Mouse (Mus musculus): ENCODE data around the gene Mdm4. TPM values are rescaled to one million over a fixed set of nuclear protein-coding genes. Genes with fewer than 3 reads are reported as not detected.

Gene Mdm4
- polyA plus RNA-seq, 1 experiment, result 7.4 TPM

GRCm38 (mm10) chr1:133021391-133021790 is 9.0 kb downstream of the Mdm4 start:
- Histone ChIP-seq H3K79me2 (ENCODE audit: control insufficient read depth, insufficient read depth) (peaks cover 89% of the 10 kb centered on the region), H3K27me3 (ENCODE audit: control insufficient read depth, insufficient read depth, insufficient read length) (no peaks in the 10 kb centered on the region), H3K36me3 (ENCODE audit: control insufficient read depth, insufficient read depth) (peaks cover 46% of the 10 kb centered on the region), H3K4me3 (ENCODE audit: insufficient read depth, poor library complexity, severe bottlenecking) (no peak overlapping the region), H3K79me3 (ENCODE audit: low read depth) (peaks cover 73% of the 10 kb centered on the region), H3ac (ENCODE audit: control insufficient read depth, insufficient read length, low read depth) (no peak overlapping the region)
- TF ChIP-seq CTCF (IDR thresholded peaks at IDR 0.05; ENCODE audit: control insufficient read depth, insufficient read depth, insufficient read length), result no peak
- TF ChIP-seq MYOD1 (IDR thresholded peaks at IDR 0.05; ENCODE audit: control insufficient read depth, insufficient read length, low read depth), result no peak
- TF ChIP-seq CEBPB (IDR thresholded peaks at IDR 0.05; ENCODE audit: low read depth), result no peak
- no peak for TF ChIP-seq MAX (IDR thresholded peaks at IDR 0.05)
- TF ChIP-seq USF1 (IDR thresholded peaks at IDR 0.05; ENCODE audit: low read depth), result no peak
- TF ChIP-seq MYOG (IDR thresholded peaks at IDR 0.05; ENCODE audit: control insufficient read depth, extremely low read depth, insufficient read length), result no peak
- no peak for TF ChIP-seq FOSL1 (IDR thresholded peaks at IDR 0.05; ENCODE audit: insufficient read depth, low read length, poor library complexity, severe bottlenecking)

- Histone ChIP-seq H3K4me3 (ENCODE audit: insufficient read depth, poor library complexity, severe bottlenecking) (no peak overlapping the region), H3K79me2 (ENCODE audit: control insufficient read depth, insufficient read depth) (peaks cover 99% of the 10 kb centered on the region), H3ac (ENCODE audit: control insufficient read depth, insufficient read length, low read depth) (no peak overlapping the region), H3K27me3 (ENCODE audit: control insufficient read depth, insufficient read depth, insufficient read length) (no peaks in the 10 kb centered on the region), H3K36me3 (ENCODE audit: control insufficient read depth, insufficient read depth) (peaks cover 57% of the 10 kb centered on the region), H3K79me3 (ENCODE audit: low read depth) (peaks cover 81% of the 10 kb centered on the region)
- no peak for TF ChIP-seq USF1 (IDR thresholded peaks at IDR 0.05; ENCODE audit: low read depth)
- no peak for TF ChIP-seq MYOG (IDR thresholded peaks at IDR 0.05; ENCODE audit: control insufficient read depth, extremely low read depth, insufficient read length)
- no peak for TF ChIP-seq FOSL1 (IDR thresholded peaks at IDR 0.05; ENCODE audit: insufficient read depth, low read length, poor library complexity, severe bottlenecking)
- no peak for TF ChIP-seq CTCF (IDR thresholded peaks at IDR 0.05; ENCODE audit: control insufficient read depth, insufficient read depth, insufficient read length)
- no peak for TF ChIP-seq CEBPB (IDR thresholded peaks at IDR 0.05; ENCODE audit: low read depth)
- no peak for TF ChIP-seq MYOD1 (IDR thresholded peaks at IDR 0.05; ENCODE audit: control insufficient read depth, insufficient read length, low read depth)
- TF ChIP-seq MAX (IDR thresholded peaks at IDR 0.05), result no peak
Observed at GRCm38 (mm10) chr1:133020137-133020894, 10.0 kb downstream of the Mdm4 start.

- Histone ChIP-seq H3ac (ENCODE audit: control insufficient read depth, insufficient read length, low read depth) (no peak overlapping the region), H3K27me3 (ENCODE audit: control insufficient read depth, insufficient read depth, insufficient read length) (no peaks in the 10 kb centered on the region), H3K79me2 (ENCODE audit: control insufficient read depth, insufficient read depth) (peaks cover 99% of the 10 kb centered on the region), H3K36me3 (ENCODE audit: control insufficient read depth, insufficient read depth) (peaks cover 65% of the 10 kb centered on the region), H3K79me3 (ENCODE audit: low read depth) (peaks cover 83% of the 10 kb centered on the region), H3K4me3 (ENCODE audit: insufficient read depth, poor library complexity, severe bottlenecking) (no peak overlapping the region)
- TF ChIP-seq CTCF (IDR thresholded peaks at IDR 0.05; ENCODE audit: control insufficient read depth, insufficient read depth, insufficient read length) (no peak), USF1 (IDR thresholded peaks at IDR 0.05; ENCODE audit: low read depth) (no peak), MYOG (IDR thresholded peaks at IDR 0.05; ENCODE audit: control insufficient read depth, extremely low read depth, insufficient read length) (no peak), MYOD1 (IDR thresholded peaks at IDR 0.05; ENCODE audit: control insufficient read depth, insufficient read length, low read depth) (no peak), CEBPB (IDR thresholded peaks at IDR 0.05; ENCODE audit: low read depth) (no peak), FOSL1 (IDR thresholded peaks at IDR 0.05; ENCODE audit: insufficient read depth, low read length, poor library complexity, severe bottlenecking) (no peak), MAX (IDR thresholded peaks at IDR 0.05) (no peak)
Observed at GRCm38 (mm10) chr1:133019312-133019711, 11.0 kb downstream of the Mdm4 start.

GRCm38 (mm10) chr1:133018580-133018979 is 11.8 kb downstream of the Mdm4 start:
- no peaks in the 10 kb centered on the region for H3K27me3 ChIP-seq (ENCODE audit: control insufficient read depth, insufficient read depth, insufficient read length)
- H3K79me3 ChIP-seq (ENCODE audit: low read depth), result peaks cover 80% of the 10 kb centered on the region
- H3K79me2 ChIP-seq (ENCODE audit: control insufficient read depth, insufficient read depth), result peaks cover 99% of the 10 kb centered on the region
- no peak overlapping the region for H3K4me3 ChIP-seq (ENCODE audit: insufficient read depth, poor library complexity, severe bottlenecking)
- peaks cover 73% of the 10 kb centered on the region for H3K36me3 ChIP-seq (ENCODE audit: control insufficient read depth, insufficient read depth)
- TF ChIP-seq FOSL1 (IDR thresholded peaks at IDR 0.05; ENCODE audit: insufficient read depth, low read length, poor library complexity, severe bottlenecking), result no peak
- TF ChIP-seq USF1 (IDR thresholded peaks at IDR 0.05; ENCODE audit: low read depth), result no peak
- no peak for TF ChIP-seq CTCF (IDR thresholded peaks at IDR 0.05; ENCODE audit: control insufficient read depth, insufficient read depth, insufficient read length)
- no peak for TF ChIP-seq MYOG (IDR thresholded peaks at IDR 0.05; ENCODE audit: control insufficient read depth, extremely low read depth, insufficient read length)
- no peak for TF ChIP-seq CEBPB (IDR thresholded peaks at IDR 0.05; ENCODE audit: low read depth)
- no peak for TF ChIP-seq MAX (IDR thresholded peaks at IDR 0.05)
- TF ChIP-seq MYOD1 (IDR thresholded peaks at IDR 0.05; ENCODE audit: control insufficient read depth, insufficient read length, low read depth), result no peak
- no peak overlapping the region for H3ac ChIP-seq (ENCODE audit: control insufficient read depth, insufficient read length, low read depth)

- no peak overlapping the region for H3ac ChIP-seq (ENCODE audit: control insufficient read depth, insufficient read length, low read depth)
- no peak overlapping the region for H3K4me3 ChIP-seq (ENCODE audit: insufficient read depth, poor library complexity, severe bottlenecking)
- H3K79me2 ChIP-seq (ENCODE audit: control insufficient read depth, insufficient read depth), result peaks cover 99% of the 10 kb centered on the region
- H3K36me3 ChIP-seq (ENCODE audit: control insufficient read depth, insufficient read depth), result peaks cover 72% of the 10 kb centered on the region
- H3K79me3 ChIP-seq (ENCODE audit: low read depth), result peaks cover 70% of the 10 kb centered on the region
- TF ChIP-seq USF1 (IDR thresholded peaks at IDR 0.05; ENCODE audit: low read depth) (no peak), FOSL1 (IDR thresholded peaks at IDR 0.05; ENCODE audit: insufficient read depth, low read length, poor library complexity, severe bottlenecking) (no peak), MYOG (IDR thresholded peaks at IDR 0.05; ENCODE audit: control insufficient read depth, extremely low read depth, insufficient read length) (no peak), MAX (IDR thresholded peaks at IDR 0.05) (no peak), CEBPB (IDR thresholded peaks at IDR 0.05; ENCODE audit: low read depth) (no peak)
- H3K27me3 ChIP-seq (ENCODE audit: control insufficient read depth, insufficient read depth, insufficient read length), result no peaks in the 10 kb centered on the region
Observed at GRCm38 (mm10) chr1:133016775-133017428, 13.5 kb downstream of the Mdm4 start.

Measured in C2C12 (cell line).